In the genomic region with DNA sequence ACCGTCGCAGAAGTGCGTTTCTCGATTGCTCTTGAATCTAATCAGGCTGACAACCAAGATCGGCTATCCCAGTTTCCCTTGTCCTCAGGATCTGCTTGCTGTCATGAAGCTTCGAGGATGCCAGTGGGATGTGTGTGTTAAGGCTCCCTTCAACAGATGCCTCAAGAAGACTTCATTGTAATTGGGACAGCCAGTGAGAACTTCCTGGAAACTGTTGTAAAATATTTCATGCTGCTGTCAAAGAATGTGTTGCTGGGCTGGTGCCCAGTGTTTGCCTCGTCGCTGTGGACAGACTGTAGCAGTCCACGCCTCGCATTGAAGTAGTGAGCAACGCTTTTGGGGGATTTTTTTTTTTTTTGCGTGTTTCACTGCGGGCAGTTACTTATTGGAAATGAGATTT, we compare ENCODE assay signal across 10 mouse cellular contexts.
A peak's percentile ranks its signal among the peaks of the same experiment; 100 is the strongest.
DNase-seq lines count a peak whose midpoint lies in the region; ATAC-seq and TF ChIP-seq lines count a peak whose summit lies in the region.
"Had no signal": no experiment of that assay in that cellular context is flagged by ENCODE, and none has a peak within 500 bp of the region (broad histone marks: within the 10 kb centered on the region; RNA-seq: fewer than 3 reads in every experiment).

No protein-coding gene starts in this region.

- H3K4me2 ChIP-seq in kidney, postnatal 0 days (ENCODE audit: low read length), result no peak overlapping the region
- H3K4me2 ChIP-seq in kidney, embryonic 14.5 days (replicated peaks; ENCODE audit: low read depth, low read length), result no peak overlapping the region
- H3K4me2 ChIP-seq: embryonic facial prominence, embryonic 13.5 days; liver, embryonic 13.5 days had no signal

- H3K4me3 ChIP-seq in kidney, postnatal 0 days (replicated peaks; ENCODE audit: low read depth, low read length), result no peak overlapping the region
- no peak overlapping the region for H3K4me3 ChIP-seq in kidney, embryonic 14.5 days (ENCODE audit: low read length)
- H3K4me3 ChIP-seq: embryonic facial prominence, embryonic 13.5 days; hindbrain, embryonic 10.5 days; liver, embryonic 13.5 days had no signal

- WGBS in kidney, postnatal 0 days, result 53% methylated on average over 13 of the region's 13 CpGs
- 60% methylated on average over 13 of the region's 13 CpGs for WGBS in kidney, embryonic 14.5 days

- peak; percentile 78 for DNase-seq in kidney, postnatal 0 days (ENCODE audit: low spot score)
- peak; percentile 19 to 47 for DNase-seq in frontal cortex, adult 2 months (ENCODE audit: extremely low spot score in 1 of 2, low spot score in 1 of 2)
- peak; percentile 18 to 36 for DNase-seq in kidney, postnatal 36 days
- peak; percentile 17 for DNase-seq in lung, postnatal 36 days
- no peak for DNase-seq in spleen, adult 18-20 months
- no peak for DNase-seq in cerebellum, adult 9-11 months
- DNase-seq: liver, embryonic 13.5 days had no signal

- no peaks in the 10 kb centered on the region for H3K36me3 ChIP-seq in kidney, postnatal 0 days (ENCODE audit: insufficient read depth, low read length)
- no peaks in the 10 kb centered on the region for H3K36me3 ChIP-seq in kidney, embryonic 14.5 days (ENCODE audit: control insufficient read depth, insufficient read depth, low read length)
- H3K36me3 ChIP-seq: embryonic facial prominence, embryonic 13.5 days; hindbrain, embryonic 10.5 days; liver, embryonic 13.5 days had no signal

- H3K9ac ChIP-seq in kidney, postnatal 0 days (ENCODE audit: low read depth, low read length), result no peak overlapping the region
- no peak overlapping the region for H3K9ac ChIP-seq in kidney, embryonic 14.5 days (ENCODE audit: low read depth, low read length)
- H3K9ac ChIP-seq: embryonic facial prominence, embryonic 13.5 days; liver, embryonic 13.5 days had no signal

- TF ChIP-seq CTCF in kidney, postnatal 0 days (IDR thresholded peaks at IDR 0.05; ENCODE audit: low read depth), result no peak

- H3K27ac ChIP-seq in kidney, postnatal 0 days, result no peak overlapping the region
- H3K27ac ChIP-seq in kidney, embryonic 14.5 days (ENCODE audit: low read depth, low read length), result no peak overlapping the region
- H3K27ac ChIP-seq: embryonic facial prominence, embryonic 13.5 days; hindbrain, embryonic 10.5 days; liver, embryonic 13.5 days had no signal

- H3K4me1 ChIP-seq in kidney, postnatal 0 days (replicated peaks; ENCODE audit: insufficient read depth, low read length), result no peaks in the 10 kb centered on the region
- H3K4me1 ChIP-seq in kidney, embryonic 14.5 days (ENCODE audit: control insufficient read depth, insufficient read depth, low read length), result no peaks in the 10 kb centered on the region
- H3K4me1 ChIP-seq: embryonic facial prominence, embryonic 13.5 days; liver, embryonic 13.5 days had no signal

- no peaks in the 10 kb centered on the region for H3K27me3 ChIP-seq in kidney, postnatal 0 days (ENCODE audit: insufficient read depth, low read length)
- peaks cover 7% of the 10 kb centered on the region; the same call in 1 of the 2 replicates for H3K27me3 ChIP-seq in kidney, embryonic 14.5 days (ENCODE audit: control insufficient read depth, insufficient read depth, low read length)
- H3K27me3 ChIP-seq: embryonic facial prominence, embryonic 13.5 days; liver, embryonic 13.5 days had no signal

- no peaks in the 10 kb centered on the region for H3K9me3 ChIP-seq in kidney, postnatal 0 days (replicated peaks; ENCODE audit: low read length)
- H3K9me3 ChIP-seq in kidney, embryonic 14.5 days (ENCODE audit: control insufficient read depth, low read length), result no peaks in the 10 kb centered on the region
- H3K9me3 ChIP-seq: embryonic facial prominence, embryonic 13.5 days; hindbrain, embryonic 10.5 days; liver, embryonic 13.5 days had no signal

- ATAC-seq in kidney, postnatal 0 days (replicated peaks; ENCODE audit: low FRiP score, low read depth), result no peak
- no peak for ATAC-seq in kidney, embryonic 14.5 days (ENCODE audit: low FRiP score, low TSS enrichment)

Comparison
In these comparisons a context has a peak if more than half of its experiments do, and no peak if none do; other contexts are left out.
1. DNase-seq: peak in kidney, postnatal 0 days (single experiment), frontal cortex, adult 2 months (2 of 2), kidney, postnatal 36 days (2 of 2) and lung, postnatal 36 days (single experiment); none in spleen, adult 18-20 months (0 of 2) and cerebellum, adult 9-11 months (single experiment).